Mouse (Mus musculus) retina, postnatal 1 day (tissue): ENCODE data around the gene Senp3.
"Not testable (repeated sequence)": the region's sequence is repeated elsewhere in the genome, so short reads cannot be mapped to it uniquely, and the experiment has no call there.

Experiments
- DNase-seq: peaks from one replicate; pipeline ENCODE4 v3.0.0-alpha.2; 2012

Senp3 gene

DNA sequence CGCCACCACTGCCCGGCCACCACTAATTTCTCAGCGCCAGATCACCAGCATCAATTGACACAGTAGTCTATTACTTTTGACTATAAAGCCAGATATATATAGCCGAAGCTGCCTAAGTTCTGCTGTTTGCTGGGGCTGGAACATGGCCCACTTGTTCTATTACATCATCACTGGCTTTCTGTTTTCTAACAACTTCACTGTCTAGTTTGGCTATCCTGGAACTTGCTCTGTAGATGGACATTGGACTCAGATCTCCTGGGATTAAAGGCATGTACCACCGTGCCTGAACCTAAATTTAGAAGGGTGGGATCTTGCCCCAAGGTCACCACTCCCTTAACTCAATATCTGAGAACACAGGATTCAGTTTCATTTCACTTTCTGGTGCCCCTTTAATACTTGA lies 36.0 kb downstream of the Senp3 start:
- DNase-seq: no peak

DNA sequence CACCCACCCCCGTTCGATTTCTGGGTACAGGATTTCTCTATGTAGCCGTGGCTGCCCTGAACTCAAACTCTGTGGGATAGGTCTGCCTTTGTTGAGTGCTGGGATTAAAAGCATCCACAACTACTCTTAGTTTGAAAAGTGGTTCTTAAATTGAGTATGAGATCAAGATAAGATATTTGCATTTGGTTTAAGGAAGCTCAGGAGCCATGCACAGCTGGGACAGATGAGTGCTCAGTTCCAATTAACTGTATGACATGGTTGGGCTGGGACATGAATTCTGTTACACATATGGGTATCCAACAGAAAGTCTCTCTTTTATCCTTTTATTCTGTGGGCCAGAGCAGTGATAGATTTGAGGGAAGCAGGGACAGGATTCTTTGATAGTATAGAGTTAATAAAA lies 46.4 kb downstream of the Senp3 start:
- DNase-seq: no peak

GRCm38 (mm10) chr11:69633128-69633866 lies 48.6 kb downstream of the Senp3 start:
- DNase-seq: no peak

- peak; percentile 100 for DNase-seq
These were observed 49.4 kb downstream of the Senp3 start, which contains the start of gene Fxr2 for GRCm38 (mm10) chr11:69632284-69633089. TSS of gene Fxr2 (plus strand) at chr11:69632990.

DNA sequence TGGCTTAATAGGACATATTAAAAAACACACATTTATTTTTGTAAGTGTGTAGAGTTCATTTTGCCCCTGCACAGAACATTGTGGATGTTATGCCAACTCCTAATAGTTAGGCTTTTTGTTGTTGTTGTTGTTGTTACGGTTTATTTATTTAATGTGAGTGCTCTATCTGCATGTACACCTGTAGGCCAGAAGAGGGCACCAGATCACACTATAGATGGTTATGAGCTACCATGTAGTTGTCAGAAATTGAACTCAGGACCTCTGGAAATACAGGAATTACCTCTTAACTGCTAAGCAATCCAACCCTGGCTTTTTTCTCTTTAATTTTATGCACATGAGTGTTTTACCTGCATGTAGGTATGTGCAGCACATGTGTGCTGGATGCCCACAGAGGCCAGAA lies 52.1 kb downstream of the Senp3 start:
- peak; percentile 49 for DNase-seq

GRCm38 (mm10) chr11:69628286-69628685 lies 53.6 kb downstream of the Senp3 start:
- DNase-seq: peak; percentile 91

DNA sequence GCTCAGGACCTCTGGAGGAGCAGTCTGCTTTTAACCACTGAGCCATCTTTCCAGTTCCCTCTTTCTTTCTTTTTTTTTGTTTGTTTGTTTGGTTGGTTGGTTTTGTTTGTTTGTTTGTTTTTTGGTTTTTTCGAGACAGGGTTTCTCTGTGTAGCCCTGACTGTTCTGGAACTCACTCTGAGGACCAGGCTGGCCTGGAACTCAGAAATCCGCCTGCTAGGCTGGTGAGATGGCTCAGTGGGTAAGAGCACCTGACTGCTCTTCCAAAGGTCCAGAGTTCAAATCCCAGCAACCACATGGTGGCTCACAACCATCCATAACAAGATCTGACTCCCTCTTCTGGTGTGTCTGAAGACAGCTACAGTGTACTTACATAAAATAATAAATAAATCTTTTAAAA lies 57.5 kb downstream of the Senp3 start:
- DNase-seq: not testable (repeated sequence)
